Mouse (Mus musculus) E14TG2a.4 (cell line): ENCODE data around the gene Fxyd7.

ENCODE experiments used
- CTCF ChIP-seq: conservative IDR thresholded peaks from 2 replicates; pipeline ENCODE4 v1.5.1; 2014; ENCODE audit warnings: low read length
- NANOG ChIP-seq: IDR thresholded peaks from 2 replicates; pipeline ENCODE4 v1.6.1; 2014; ENCODE audit warnings: borderline replicate concordance, low read length, mixed read lengths
- POU5F1 ChIP-seq: IDR thresholded peaks from 2 replicates; pipeline ENCODE4 v1.6.1; 2014; ENCODE audit warnings: low read length, borderline replicate concordance

- TF ChIP-seq CTCF (no peak), POU5F1 (no peak), NANOG (no peak)
Observed at GRCm38 (mm10) chr7:31067836-31068235, 16.6 kb upstream of the Fxyd7 start.
